Mouse (Mus musculus) lung, adult 2 months (tissue): Measurements from ENCODE around the gene Slc25a26.

Source experiments
- CTCF ChIP-seq: fragments of 200-500 bp; IDR thresholded peaks from 2 replicates; pipeline ENCODE4 v1.5.1; 2011; ENCODE audit warnings: mild to moderate bottlenecking, low read length, control low read depth; ENCODE audit not compliant: insufficient read depth
- POLR2A ChIP-seq: fragments of 200-500 bp; IDR thresholded peaks from 2 replicates; pipeline ENCODE4 v1.6.1; 2011; ENCODE audit warnings: low read depth, mild to moderate bottlenecking, control low read depth, low read length, borderline replicate concordance; ENCODE audit errors: extremely low read depth

DNA sequence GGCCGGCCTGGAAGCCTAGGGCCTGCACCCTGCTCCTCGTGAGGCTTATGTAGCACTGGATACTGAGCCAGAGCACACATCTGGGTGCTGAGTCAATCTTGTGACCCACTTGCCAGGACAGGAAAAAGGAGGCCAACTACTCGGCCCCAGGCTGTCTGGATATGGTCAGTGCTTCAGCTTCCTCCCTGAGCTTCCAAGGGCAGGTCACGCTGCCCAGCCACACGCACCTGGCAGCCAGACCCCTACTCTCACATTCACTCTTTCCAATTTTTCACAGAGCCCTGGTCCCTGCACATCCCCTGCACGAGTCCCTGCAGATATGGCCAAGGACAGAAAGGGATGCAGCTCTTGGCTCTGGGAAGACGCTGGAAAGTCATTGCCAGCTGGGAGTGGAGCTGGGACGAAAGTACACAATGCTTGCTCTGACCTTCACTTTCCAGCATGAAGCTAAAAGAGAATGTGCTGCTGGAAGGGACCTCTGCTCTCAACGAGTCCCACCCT, 120.7 kb downstream of the Slc25a26 start:
- TF ChIP-seq CTCF = no peak
- TF ChIP-seq POLR2A = no peak
